Mouse (Mus musculus) heart, postnatal 0 days (tissue): ENCODE results near the gene C2cd2.

Experiments used
- CTCF ChIP-seq: IDR thresholded peaks from 2 replicates; pipeline ENCODE4 v1.5.1; 2016; ENCODE audit warnings: antibody characterized with exemption, control low read depth, low read depth
- EP300 ChIP-seq: IDR thresholded peaks from 2 replicates; pipeline ENCODE4 v1.6.1; 2016; ENCODE audit warnings: antibody characterized with exemption, low read depth

DNA sequence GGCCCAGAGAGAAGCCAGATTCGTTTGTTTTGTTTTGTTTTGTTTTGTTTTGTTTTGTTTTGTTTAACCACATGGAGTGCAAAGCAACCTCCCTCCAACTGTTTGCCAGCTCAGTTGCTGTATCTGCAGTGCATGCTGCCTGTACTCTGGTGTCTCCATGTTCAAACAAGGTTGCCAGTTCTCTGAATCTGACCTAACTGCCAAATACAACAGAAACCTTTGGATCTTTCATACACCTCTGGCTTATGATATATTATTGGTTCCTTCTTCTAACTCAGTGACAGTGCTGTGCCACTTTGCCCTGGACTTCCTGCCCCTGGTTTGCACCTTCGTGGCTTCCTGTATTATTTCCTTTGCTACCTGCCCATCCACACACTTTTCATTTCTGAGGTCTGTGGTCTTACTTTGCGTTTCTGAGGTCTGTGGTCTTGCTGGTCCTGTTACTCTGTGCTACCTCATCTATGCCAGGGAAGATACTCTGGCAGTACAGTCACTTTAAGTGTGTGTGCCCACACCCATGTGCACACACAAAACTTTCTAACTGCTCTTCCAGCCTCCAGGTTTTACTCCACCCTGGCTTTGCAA, 1.6 kb upstream of the C2cd2 start:
- no peak for TF ChIP-seq CTCF
- TF ChIP-seq EP300 = no peak
